Comparison of ENCODE assay signal across 10 mouse cellular contexts in genomic region chr2:149350239-149350811, GRCm38 (mm10). TPM values are rescaled to one million over a fixed set of nuclear protein-coding genes. Genes with fewer than 3 reads are reported as not detected.
A peak's percentile ranks its signal among the peaks of the same experiment; 100 is the strongest.
DNase-seq lines count a peak whose midpoint lies in the region; ATAC-seq and TF ChIP-seq lines count a peak whose summit lies in the region.
"Had no signal": no experiment of that assay in that cellular context is flagged by ENCODE, and none has a peak within 500 bp of the region (broad histone marks: within the 10 kb centered on the region; RNA-seq: fewer than 3 reads in every experiment).

No protein-coding gene starts in this region.

- peak; percentile 100 for ATAC-seq in common myeloid progenitor, adult 5-6 weeks (replicated peaks; ENCODE audit: low read depth, poor library complexity, severe bottlenecking)
- peak; percentile 65; the same call in 1 of the 2 replicates for ATAC-seq in hindbrain, embryonic 13.5 days (ENCODE audit: low FRiP score)

- no peaks in the 10 kb centered on the region for H3K4me1 ChIP-seq in hindbrain, embryonic 13.5 days (replicated peaks)

- H3K27ac ChIP-seq in hindbrain, embryonic 13.5 days = no peak overlapping the region
- no peak overlapping the region for H3K27ac ChIP-seq in layer of hippocampus, adult 2 months

- no peak overlapping the region for H3K4me3 ChIP-seq in hindbrain, embryonic 13.5 days
- no peak overlapping the region for H3K4me3 ChIP-seq in layer of hippocampus, adult 2 months

- H3K9ac ChIP-seq in hindbrain, embryonic 13.5 days = no peak overlapping the region

- peak; percentile 84 for TF ChIP-seq CTCF in layer of hippocampus, adult 2 months (conservative IDR thresholded peaks at IDR 0.05)

- no peaks in the 10 kb centered on the region for H3K36me3 ChIP-seq in hindbrain, embryonic 13.5 days

- H3K4me2 ChIP-seq in hindbrain, embryonic 13.5 days = no peak overlapping the region

- WGBS in hindbrain, embryonic 13.5 days = 13% methylated on average over 3 of the region's 3 CpGs

- H3K27me3 ChIP-seq in hindbrain, embryonic 13.5 days = no peaks in the 10 kb centered on the region

- DNase-seq in adrenal gland, adult 2 months = peak; percentile 19
- DNase-seq in adrenal gland, postnatal 4 days (ENCODE audit: low spot score in 2 of 2) = no peak
- peak; percentile 76 for DNase-seq in R1 (ENCODE audit: low read depth, low spot score)
- DNase-seq in layer of hippocampus, adult 2 months (ENCODE audit: low spot score in 2 of 2) = peak; percentile 17 to 53
- DNase-seq in lung, postnatal 10 days = peak; percentile 12
- DNase-seq in retina, postnatal 7 days (ENCODE audit: low read depth, low spot score) = peak; percentile 50

- no peaks in the 10 kb centered on the region for H3K9me3 ChIP-seq in hindbrain, embryonic 13.5 days

RNA-seq across cellular contexts. Expression of gene Cst10, which starts 54.5 kb away (rescaled TPM):
- total RNA-seq in adrenal gland, adult 2 months (2021) = not detected
- not detected in 2 replicates for polyA plus RNA-seq in adrenal gland, adult 2 months (2012; rRNA removed)
- total RNA-seq in adrenal gland, postnatal 4 days (2021) = not detected
- not detected in 2 replicates for total RNA-seq in common myeloid progenitor, adult 5-6 weeks (2017)
- polyA plus RNA-seq in hindbrain, embryonic 13.5 days (2015; fragmentation: Nextera tagmentation; extraction: Ambion mirVana) = not detected in 2 replicates
- total RNA-seq in layer of hippocampus, adult 2 months (2021) = not detected
- polyA plus RNA-seq: heart, embryonic 16.5 days; stomach, embryonic 14.5 days had no signal

Comparison
In these comparisons a context has a peak if more than half of its experiments do, and no peak if none do; other contexts are left out.
1. DNase-seq: peak in adrenal gland, adult 2 months (single experiment), R1 (single experiment), layer of hippocampus, adult 2 months (2 of 2), lung, postnatal 10 days (single experiment) and retina, postnatal 7 days (single experiment); none in adrenal gland, postnatal 4 days (0 of 2).